Mouse (Mus musculus) CD4-positive, CD25-positive, alpha-beta regulatory T cell, adult 4 months (primary cell): ENCODE measurements around the gene Hoxa2. TPM values are rescaled to one million over a fixed set of nuclear protein-coding genes. Genes with fewer than 3 reads are reported as not detected.

Experiments used
- ATAC-seq: one replicate; pipeline ENCODE4 v1.8.0; 2017
- polyA plus RNA-seq, 2 experiments: library from polyadenylated mRNA; unstranded; fragments of 100-300 nt; shearing (Covaris generic); gene quantifications; one replicate each; pipeline ENCODE4 v1.2.1; 2017

Gene Hoxa2
- polyA plus RNA-seq, 2 experiments from 2014 or later = not detected

GRCm38 (mm10) chr6:52178918-52179665, 14.5 kb upstream of the Hoxa2 start:
- ATAC-seq = no peak

GRCm38 (mm10) chr6:52177806-52178205, 13.2 kb upstream of the Hoxa2 start:
- no peak for ATAC-seq

DNA sequence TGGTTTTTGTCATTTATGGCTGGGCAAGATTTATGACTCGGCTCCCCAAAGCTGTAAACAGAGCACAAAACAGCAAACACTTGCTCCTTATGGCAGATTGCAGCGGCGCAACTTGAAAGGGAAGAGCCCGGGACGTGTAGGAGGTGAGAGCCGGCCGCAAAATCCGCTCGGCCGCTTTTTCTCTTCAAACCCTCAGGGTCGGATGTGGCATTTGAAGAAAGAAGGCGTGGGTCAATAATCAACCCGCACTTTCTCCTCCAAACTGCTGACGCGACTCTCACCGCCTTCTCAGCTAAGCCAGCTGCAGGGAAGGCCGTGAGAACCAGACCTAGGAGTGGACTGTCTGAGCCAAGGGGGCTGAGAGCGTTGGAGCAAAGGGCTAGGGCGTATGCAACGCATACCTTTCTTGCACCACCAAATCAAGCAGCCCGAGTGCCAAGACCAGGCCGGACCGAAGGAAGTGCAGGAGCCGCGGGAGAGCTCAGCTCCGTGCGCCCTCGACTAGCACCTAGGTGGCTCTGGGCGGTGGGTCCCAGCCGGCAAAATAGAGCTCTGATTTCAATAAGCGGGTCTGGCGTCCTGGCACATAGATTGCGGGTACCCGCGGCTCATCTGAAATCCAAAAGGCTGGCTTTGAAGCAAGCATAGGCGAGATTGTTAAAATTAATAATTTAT, 12.6 kb upstream of the Hoxa2 start, which contains the start of gene 5730596B20Rik:
TSS of gene 5730596B20Rik (plus strand) at position 438 of the 675 bp plus-strand sequence.
- ATAC-seq = no peak

DNA sequence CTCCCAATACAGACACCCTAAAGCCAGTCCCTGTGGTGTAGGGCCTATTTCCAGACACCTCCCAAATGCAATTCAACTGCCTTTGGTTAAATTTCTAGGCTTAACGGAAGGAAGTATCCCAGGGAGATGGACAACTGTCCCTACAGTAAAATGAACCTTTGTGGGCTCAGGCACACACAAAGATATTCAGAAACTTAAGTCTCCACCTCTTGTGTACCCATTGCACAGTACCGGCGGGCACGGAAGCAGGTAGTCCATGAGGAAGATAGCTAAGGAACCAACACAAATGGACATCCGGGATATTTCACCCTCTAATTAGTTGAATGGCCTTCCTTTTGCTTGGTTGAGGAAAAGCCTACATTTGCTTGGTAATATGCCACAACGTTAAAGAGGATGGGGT, 11.8 kb upstream of the Hoxa2 start:
- no peak for ATAC-seq

GRCm38 (mm10) chr6:52175864-52176263, 11.2 kb upstream of the Hoxa2 start:
- ATAC-seq = no peak

DNA sequence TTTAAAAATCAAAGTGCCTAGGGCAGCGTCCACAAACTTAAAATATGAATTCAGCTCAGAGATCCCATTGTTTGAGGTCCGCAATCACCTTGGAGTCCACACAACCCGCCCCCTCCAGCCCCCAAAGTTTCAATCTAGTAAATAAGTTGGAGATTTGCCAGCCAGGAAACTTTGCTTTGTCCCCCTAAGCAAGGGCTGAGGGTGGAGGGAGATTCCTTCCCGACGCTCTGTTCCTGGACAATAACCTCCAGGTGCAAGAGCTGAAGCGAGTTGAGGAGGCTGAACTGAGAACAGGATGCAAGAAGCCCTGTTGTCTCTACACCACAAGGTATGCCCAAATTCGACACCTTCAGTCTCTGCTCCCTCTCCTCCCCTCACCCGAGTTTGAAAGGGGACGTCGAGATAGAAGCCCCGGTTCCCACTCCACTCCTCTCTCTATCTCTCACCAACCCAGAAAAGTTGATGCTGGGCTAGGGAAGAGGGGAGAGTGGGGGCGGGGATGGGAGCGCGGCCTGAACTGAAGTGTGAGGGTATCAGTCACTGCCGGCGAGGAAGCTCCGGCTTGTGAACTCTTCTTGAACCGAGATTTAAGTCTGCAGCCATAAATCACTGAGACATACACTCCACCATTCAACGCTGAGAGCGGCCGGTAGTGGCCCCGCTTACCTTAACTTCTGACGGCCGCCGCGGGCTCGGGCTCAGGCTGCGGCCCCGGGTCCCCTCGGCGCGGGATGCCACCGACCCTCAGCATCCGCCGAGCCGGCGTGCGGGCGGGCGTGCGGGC, 10.5 kb upstream of the Hoxa2 start:
- no peak for ATAC-seq

- ATAC-seq = no peak
Observed at GRCm38 (mm10) chr6:52173648-52174047, 9.0 kb upstream of the Hoxa2 start.

DNA sequence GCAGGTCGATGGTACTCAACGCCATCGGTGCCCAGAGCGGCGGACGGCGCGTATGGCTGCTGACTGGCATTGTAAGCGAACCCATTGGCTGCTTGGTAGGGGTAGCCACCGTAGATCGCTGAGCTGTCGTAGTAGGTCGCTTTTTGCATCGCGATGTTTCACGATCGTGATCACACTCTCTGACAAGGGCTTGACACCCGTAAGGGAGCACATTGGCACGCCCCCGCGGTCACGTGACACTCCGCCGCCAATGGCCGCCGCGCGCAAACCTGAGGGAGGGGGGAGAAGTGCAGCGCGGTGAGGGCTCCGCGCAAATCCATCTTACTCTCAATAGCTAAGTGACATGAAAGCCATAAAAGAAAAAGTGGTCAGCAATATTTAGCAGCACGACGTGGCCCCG, 7.9 kb upstream of the Hoxa2 start:
- ATAC-seq = no peak

DNA sequence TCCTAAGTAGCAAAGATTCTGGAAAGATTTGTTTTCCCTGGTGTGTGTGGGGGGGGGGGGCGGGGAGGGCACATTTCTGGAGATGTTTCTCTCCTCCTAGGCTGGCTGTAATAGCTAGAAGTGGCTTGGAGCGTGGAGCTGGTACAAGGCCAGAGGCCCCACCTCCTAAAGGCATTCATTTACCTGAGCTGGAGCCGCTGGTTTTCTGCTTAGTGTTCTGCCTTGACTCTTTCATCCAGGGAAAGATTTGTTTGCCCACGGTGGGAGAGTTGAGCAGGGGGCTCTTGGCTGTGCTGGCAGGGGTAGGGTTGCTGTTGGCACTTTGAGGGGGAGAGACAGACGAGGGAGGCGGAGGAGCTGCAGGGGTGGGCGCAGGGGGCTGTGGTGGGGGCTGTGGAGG, 7.3 kb upstream of the Hoxa2 start:
- no peak for ATAC-seq

DNA sequence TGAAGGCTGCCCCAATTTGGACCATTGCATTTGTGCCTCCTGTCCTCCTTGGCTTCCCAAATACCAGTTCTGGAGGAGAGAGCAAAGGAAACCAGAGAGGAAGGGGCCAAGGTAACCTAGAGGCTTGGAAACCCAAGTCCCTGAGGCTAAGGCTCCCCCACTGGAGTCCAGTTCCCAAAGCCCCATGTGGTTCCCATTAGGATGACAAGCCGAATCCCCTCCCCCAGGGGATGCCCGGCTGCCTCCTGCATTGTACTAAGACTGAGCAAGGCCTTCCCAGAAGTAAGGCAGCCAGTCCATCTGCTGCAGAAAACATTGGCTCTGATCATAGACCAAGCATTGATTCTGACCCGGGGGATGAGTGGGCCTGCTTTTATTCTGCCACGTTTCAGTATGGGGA, 6.7 kb upstream of the Hoxa2 start:
- no peak for ATAC-seq

DNA sequence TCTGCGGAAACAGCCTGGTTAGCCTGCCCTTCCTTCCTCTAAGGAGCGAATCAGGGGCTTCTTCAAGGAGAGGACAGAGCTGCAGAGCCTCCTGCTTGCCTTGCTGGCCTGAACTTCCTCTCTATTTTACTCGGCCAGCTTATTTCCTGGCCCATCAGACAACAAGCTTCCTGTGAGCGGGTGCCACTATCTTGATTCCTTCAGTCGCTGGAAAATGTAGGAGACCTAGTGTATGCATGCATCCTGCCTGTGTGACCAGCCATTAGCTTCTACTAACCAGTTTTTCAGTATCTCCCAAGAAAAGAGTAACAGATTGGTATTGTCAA, 6.2 kb upstream of the Hoxa2 start:
- ATAC-seq = no peak

- ATAC-seq = no peak
Observed at GRCm38 (mm10) chr6:52170166-52170897, 5.7 kb upstream of the Hoxa2 start.

- ATAC-seq = no peak
Observed at GRCm38 (mm10) chr6:52169499-52170165, 5.0 kb upstream of the Hoxa2 start.

- no peak for ATAC-seq
Observed at GRCm38 (mm10) chr6:52168191-52169055, 3.8 kb upstream of the Hoxa2 start.

DNA sequence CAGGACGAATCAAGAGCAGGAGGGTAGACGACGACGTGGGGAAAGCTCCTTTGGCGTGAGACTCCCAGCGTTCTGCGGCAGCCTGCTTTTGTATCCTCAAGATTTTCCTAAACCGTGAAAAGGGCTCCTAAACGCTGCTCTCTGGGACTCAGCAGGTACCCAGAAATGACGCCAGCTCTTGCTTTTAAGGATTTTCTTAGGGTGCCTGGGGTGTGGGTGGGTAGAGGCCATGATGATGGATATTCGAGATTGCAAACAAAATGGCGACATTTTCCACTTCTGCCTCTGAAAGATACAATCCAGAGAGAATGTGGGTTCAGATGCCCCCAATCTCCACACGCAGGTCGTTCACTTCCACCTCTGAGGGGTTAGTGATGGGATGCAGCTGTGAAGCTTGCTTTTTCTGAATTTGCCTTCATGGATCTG, 3.1 kb upstream of the Hoxa2 start:
- no peak for ATAC-seq

DNA sequence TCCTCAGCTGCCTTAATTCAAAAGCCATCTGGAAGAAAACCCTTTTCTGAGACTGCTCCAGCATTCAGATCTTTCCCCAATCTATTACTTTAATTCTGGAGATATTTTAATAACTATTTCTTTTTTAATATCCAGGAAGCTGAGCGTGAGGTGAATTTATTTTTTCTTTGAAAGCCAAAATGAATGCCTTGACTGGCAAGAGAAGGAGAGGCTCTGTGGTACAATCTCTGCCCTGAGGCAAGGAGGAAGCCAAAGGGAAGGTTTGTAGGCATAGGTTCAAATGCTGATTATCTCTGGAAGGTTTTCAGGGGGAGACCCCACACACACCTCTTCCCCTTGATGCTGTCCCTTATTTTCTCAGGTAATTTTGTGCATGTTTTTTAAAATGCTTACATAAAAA, 2.5 kb upstream of the Hoxa2 start:
- no peak for ATAC-seq

DNA sequence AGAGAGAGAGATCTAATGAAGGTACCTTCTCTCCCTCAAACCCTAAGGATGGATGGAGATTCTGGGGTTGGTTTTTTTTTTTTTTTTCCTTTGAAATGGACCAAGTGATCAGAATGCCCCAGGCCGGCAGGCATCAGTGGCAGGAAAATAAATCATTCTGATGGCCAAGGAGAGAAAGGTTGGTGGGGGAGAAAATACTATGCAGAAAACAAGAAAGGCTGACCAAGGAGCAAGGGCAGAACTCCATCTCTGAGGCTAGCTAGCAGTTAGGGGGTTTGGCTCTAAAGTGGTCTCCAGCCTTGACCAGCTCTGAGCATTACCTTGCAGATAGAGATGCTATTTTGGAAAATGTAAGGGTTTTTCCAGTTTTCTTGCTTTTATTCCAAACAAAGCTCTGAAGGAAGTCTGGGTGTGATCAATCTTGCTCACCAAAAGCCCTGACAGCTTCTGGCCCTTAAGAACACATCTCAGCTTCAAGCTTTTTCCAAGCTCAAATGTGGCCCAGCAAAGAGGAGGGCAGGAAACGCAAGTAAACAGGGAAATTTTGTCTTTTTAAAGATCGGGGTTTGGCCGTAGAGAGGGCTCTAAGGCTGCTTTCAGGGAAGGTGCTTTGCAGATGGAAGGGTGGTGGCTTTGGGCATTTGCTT, 1.9 kb upstream of the Hoxa2 start:
- ATAC-seq = no peak

- no peak for ATAC-seq
Observed at GRCm38 (mm10) chr6:52165441-52166370, 1.1 kb upstream of the Hoxa2 start.

DNA sequence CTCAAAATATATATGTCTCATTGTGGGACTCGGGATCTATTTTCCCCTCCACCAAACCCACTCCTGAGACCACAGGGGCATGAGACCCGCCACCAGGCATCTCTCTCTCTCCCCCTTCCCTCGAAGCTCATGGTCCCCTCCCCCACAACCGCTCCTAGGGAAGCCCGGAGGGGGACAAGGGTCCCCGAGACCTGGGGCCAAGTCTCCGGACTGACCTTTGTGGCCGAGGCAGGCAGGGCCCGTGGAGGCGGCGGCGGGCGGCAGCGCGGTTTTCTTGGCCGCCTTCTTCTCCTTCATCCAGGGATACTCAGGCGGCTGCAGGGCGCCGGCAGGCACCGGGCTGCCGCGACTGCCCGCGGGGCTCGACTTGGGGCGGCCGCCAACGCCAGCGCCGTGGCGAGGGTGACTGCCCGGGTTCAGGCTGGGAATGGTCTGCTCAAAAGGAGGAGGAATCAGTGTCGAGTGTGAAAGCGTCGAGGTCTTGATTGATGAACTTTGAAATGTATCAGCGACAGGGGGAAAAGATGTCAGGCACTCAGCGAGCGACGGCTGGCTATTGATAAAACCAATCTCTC, 493 bp downstream of the Hoxa2 start:
- ATAC-seq = no peak
